In genomic region chr2:92980165-92980564, GRCm38 (mm10) we compare ENCODE assay signal across 18 mouse cellular contexts.
A peak's percentile ranks its signal among the peaks of the same experiment; 100 is the strongest.
DNase-seq lines count a peak whose midpoint lies in the region; ATAC-seq lines count a peak whose summit lies in the region.
"Had no signal": no experiment of that assay in that cellular context is flagged by ENCODE, and none has a peak within 500 bp of the region (broad histone marks: within the 10 kb centered on the region; RNA-seq: fewer than 3 reads in every experiment).

No protein-coding gene starts in this region.

- H3K4me3 ChIP-seq in embryonic facial prominence, embryonic 12.5 days, result no peak overlapping the region
- H3K4me3 ChIP-seq in embryonic facial prominence, embryonic 10.5 days, result no peak overlapping the region
- no peak overlapping the region for H3K4me3 ChIP-seq in liver, embryonic 13.5 days (replicated peaks)
- H3K4me3 ChIP-seq: forebrain, embryonic 12.5 days; neural tube, embryonic 13.5 days had no signal

- H3K9me3 ChIP-seq in embryonic facial prominence, embryonic 12.5 days, result no peaks in the 10 kb centered on the region
- no peaks in the 10 kb centered on the region for H3K9me3 ChIP-seq in embryonic facial prominence, embryonic 10.5 days
- H3K9me3 ChIP-seq in liver, embryonic 13.5 days (replicated peaks), result no peaks in the 10 kb centered on the region
- H3K9me3 ChIP-seq: forebrain, embryonic 12.5 days; neural tube, embryonic 13.5 days had no signal

- no peak overlapping the region for H3K4me2 ChIP-seq in embryonic facial prominence, embryonic 12.5 days (replicated peaks)
- H3K4me2 ChIP-seq in liver, embryonic 13.5 days, result no peak overlapping the region
- H3K4me2 ChIP-seq: forebrain, embryonic 12.5 days; midbrain, embryonic 11.5 days; neural tube, embryonic 13.5 days had no signal

- H3K27me3 ChIP-seq in embryonic facial prominence, embryonic 12.5 days, result no peaks in the 10 kb centered on the region
- no peaks in the 10 kb centered on the region for H3K27me3 ChIP-seq in embryonic facial prominence, embryonic 10.5 days (replicated peaks; ENCODE audit: low read depth, poor library complexity, severe bottlenecking)
- H3K27me3 ChIP-seq in liver, embryonic 13.5 days, result no peaks in the 10 kb centered on the region
- H3K27me3 ChIP-seq: forebrain, embryonic 12.5 days; neural tube, embryonic 13.5 days; Patski had no signal

- 0 out of 2 replicates have a peak, but pooled peaks have one; percentile 52 for ATAC-seq in embryonic facial prominence, embryonic 12.5 days (ENCODE audit: insufficient number of reproducible peaks, insufficient read depth, low FRiP score, low TSS enrichment)
- no peak for ATAC-seq in liver, embryonic 13.5 days (ENCODE audit: low read depth)
- ATAC-seq: hindbrain, postnatal 0 days; Patski had no signal

- H3K4me1 ChIP-seq in embryonic facial prominence, embryonic 12.5 days, result no peaks in the 10 kb centered on the region
- peaks cover 5% of the 10 kb centered on the region for H3K4me1 ChIP-seq in embryonic facial prominence, embryonic 10.5 days
- peaks cover 53% of the 10 kb centered on the region for H3K4me1 ChIP-seq in liver, embryonic 13.5 days (replicated peaks)
- H3K4me1 ChIP-seq: forebrain, embryonic 12.5 days; neural tube, embryonic 13.5 days had no signal

- 90% methylated on average over 10 of the region's 10 CpGs for WGBS in embryonic facial prominence, embryonic 12.5 days
- WGBS in embryonic facial prominence, embryonic 10.5 days, result 89% methylated on average over 10 of the region's 10 CpGs
- 60% methylated on average over 10 of the region's 10 CpGs for WGBS in liver, embryonic 13.5 days (ENCODE audit: insufficient replicate concordance)

- H3K27ac ChIP-seq in embryonic facial prominence, embryonic 12.5 days, result no peak overlapping the region
- H3K27ac ChIP-seq in embryonic facial prominence, embryonic 10.5 days (replicated peaks), result no peak overlapping the region
- no peak overlapping the region for H3K27ac ChIP-seq in liver, embryonic 13.5 days
- H3K27ac ChIP-seq: forebrain, embryonic 12.5 days; hindbrain, postnatal 0 days; liver, embryonic 14.5 days; neural tube, embryonic 13.5 days had no signal

- no peak overlapping the region for H3K9ac ChIP-seq in embryonic facial prominence, embryonic 12.5 days
- no peak overlapping the region for H3K9ac ChIP-seq in liver, embryonic 13.5 days
- H3K9ac ChIP-seq: forebrain, embryonic 12.5 days; liver, embryonic 14.5 days; neural tube, embryonic 13.5 days had no signal

- H3K36me3 ChIP-seq in embryonic facial prominence, embryonic 12.5 days, result peaks cover 54% of the 10 kb centered on the region
- peaks cover 55% of the 10 kb centered on the region for H3K36me3 ChIP-seq in embryonic facial prominence, embryonic 10.5 days (replicated peaks)
- H3K36me3 ChIP-seq in liver, embryonic 13.5 days, result peaks cover 18% of the 10 kb centered on the region; the same call in 1 of the 2 replicates

- no peak for DNase-seq in embryonic facial prominence, embryonic 10.5 days (ENCODE audit: low spot score)
- DNase-seq in 3T3-L1 (ENCODE audit: low read depth, low spot score) (peak; percentile 62), adipocyte (ENCODE audit: low spot score) (peak; percentile 10)
- peak; percentile 66 for DNase-seq in liver, embryonic 13.5 days
- DNase-seq in natural killer cell, adult 2 months (ENCODE audit: low spot score in 2 of 2), result no peak
- DNase-seq in ovary, postnatal 36 days (ENCODE audit: low spot score), result no peak
- DNase-seq: cerebellum, adult 9-10 months; gastrocnemius, postnatal 36 days; kidney, adult 9 months; kidney, postnatal 4 days; thymus, postnatal 14 days had no signal

Comparison
In these comparisons a context has a peak if more than half of its experiments do, and no peak if none do; other contexts are left out.
1. DNase-seq: peak in 3T3-L1 (single experiment), adipocyte (single experiment) and liver, embryonic 13.5 days (single experiment); none in embryonic facial prominence, embryonic 10.5 days (single experiment), natural killer cell, adult 2 months (0 of 2) and ovary, postnatal 36 days (single experiment).